Mouse (Mus musculus) neural tube, embryonic 12.5 days (tissue): ENCODE measurements around the gene Tbc1d30. TPM values are rescaled to one million over a fixed set of nuclear protein-coding genes. Genes with fewer than 3 reads are reported as not detected.

Source experiments
- ATAC-seq: fragments of 200-750 bp; cut with Nextera tagmentation; 2 replicates; pipeline ENCODE4 v1.8.0; 2017; ENCODE audit warnings: low read depth, mild to moderate bottlenecking, moderate TSS enrichment, moderate library complexity; ENCODE audit not compliant: low FRiP score
- H3K27ac ChIP-seq: fragments of 300-500 bp; sonication (generic); 2 replicates; pipeline ENCODE4 v1.5.1; 2016
- H3K27me3 ChIP-seq: fragments of 300-500 bp; sonication (generic); replicated peaks from 2 replicates; pipeline ENCODE4 v1.6.1; 2016; ENCODE audit warnings: mild to moderate bottlenecking
- H3K36me3 ChIP-seq: fragments of 300-500 bp; sonication (generic); 2 replicates; pipeline ENCODE4 v1.6.1; 2016; ENCODE audit warnings: mild to moderate bottlenecking
- H3K4me1 ChIP-seq: fragments of 300-500 bp; sonication (generic); 2 replicates; pipeline ENCODE4 v1.6.1; 2016
- H3K4me2 ChIP-seq: fragments of 300-500 bp; sonication (generic); replicated peaks from 2 replicates; pipeline ENCODE4 v1.6.1; 2016; ENCODE audit warnings: mild to moderate bottlenecking
- H3K4me3 ChIP-seq: fragments of 300-500 bp; sonication (generic); 2 replicates; pipeline ENCODE4 v1.5.1; 2016
- H3K9ac ChIP-seq: fragments of 300-500 bp; sonication (generic); 2 replicates; pipeline ENCODE4 v1.6.1; 2016; ENCODE audit warnings: mild to moderate bottlenecking
- H3K9me3 ChIP-seq: fragments of 300-500 bp; sonication (generic); 2 replicates; pipeline ENCODE4 v1.6.1; 2016; ENCODE audit warnings: mild to moderate bottlenecking
- WGBS: fragments of 180-500 bp; shearing (Covaris S2); methylation state at CpG from one replicate; pipeline ENCODE4 v1.1.7; 2016; 5-methylcytosine and 5-hydroxymethylcytosine counted together
- polyA plus RNA-seq: library from polyadenylated mRNA; unstranded; fragments of >200 nt; fragmentation: Nextera tagmentation; extraction: Ambion mirVana; gene quantifications from 2 replicates; pipeline ENCODE4 v1.2.1, GENCODE M21; 2016

Gene Tbc1d30
- polyA plus RNA-seq, 1 experiment from 2014 or later = 9.0 TPM

GRCm38 (mm10) chr10:121376530-121377271 lies 25.6 kb upstream of the Tbc1d30 start:
- no peak overlapping the region for H3K4me3 ChIP-seq
- no peak overlapping the region for H3K27ac ChIP-seq
- H3K36me3 ChIP-seq = peaks cover 78% of the 10 kb centered on the region
- H3K9me3 ChIP-seq = no peaks in the 10 kb centered on the region
- no peaks in the 10 kb centered on the region for H3K27me3 ChIP-seq
- H3K4me2 ChIP-seq = no peak overlapping the region
- H3K4me1 ChIP-seq = 0 out of 2 replicates have a peak, but pooled peaks cover 5% of the 10 kb centered on the region
- ATAC-seq = no peak
- WGBS = 95% methylated on average over 24 of the region's 24 CpGs
- H3K9ac ChIP-seq = no peak overlapping the region

GRCm38 (mm10) chr10:121375649-121376493 lies 24.8 kb upstream of the Tbc1d30 start:
- Histone ChIP-seq H3K4me3 (no peak overlapping the region), H3K9ac (no peak overlapping the region), H3K36me3 (peaks cover 73% of the 10 kb centered on the region), H3K4me1 (0 out of 2 replicates have a peak, but pooled peaks cover 5% of the 10 kb centered on the region), H3K4me2 (no peak overlapping the region), H3K27ac (no peak overlapping the region), H3K9me3 (no peaks in the 10 kb centered on the region), H3K27me3 (no peaks in the 10 kb centered on the region)
- no peak for ATAC-seq
- WGBS = 83% methylated on average over 24 of the region's 24 CpGs

GRCm38 (mm10) chr10:121374693-121375620 lies 23.9 kb upstream of the Tbc1d30 start:
- Histone ChIP-seq H3K36me3 (peaks cover 71% of the 10 kb centered on the region), H3K4me1 (0 out of 2 replicates have a peak, but pooled peaks cover 5% of the 10 kb centered on the region), H3K27me3 (no peaks in the 10 kb centered on the region), H3K4me3 (no peak overlapping the region), H3K4me2 (no peak overlapping the region), H3K9me3 (no peaks in the 10 kb centered on the region), H3K9ac (no peak overlapping the region), H3K27ac (no peak overlapping the region)
- 92% methylated on average over 17 of the region's 17 CpGs for WGBS
- no peak for ATAC-seq

GRCm38 (mm10) chr10:121374013-121374412 lies 22.9 kb upstream of the Tbc1d30 start:
- Histone ChIP-seq H3K4me2 (no peak overlapping the region), H3K4me1 (0 out of 2 replicates have a peak, but pooled peaks cover 5% of the 10 kb centered on the region), H3K27ac (no peak overlapping the region), H3K9me3 (no peaks in the 10 kb centered on the region), H3K36me3 (peaks cover 64% of the 10 kb centered on the region), H3K27me3 (no peaks in the 10 kb centered on the region), H3K9ac (no peak overlapping the region), H3K4me3 (no peak overlapping the region)
- no peak for ATAC-seq
- 84% methylated on average over 12 of the region's 12 CpGs for WGBS

GRCm38 (mm10) chr10:121370777-121371176 lies 19.7 kb upstream of the Tbc1d30 start:
- Histone ChIP-seq H3K4me2 (no peak overlapping the region), H3K9ac (no peak overlapping the region), H3K36me3 (peaks cover 35% of the 10 kb centered on the region), H3K27ac (no peak overlapping the region), H3K4me3 (no peak overlapping the region), H3K4me1 (peaks cover 14% of the 10 kb centered on the region), H3K27me3 (no peaks in the 10 kb centered on the region), H3K9me3 (no peaks in the 10 kb centered on the region)
- 93% methylated on average over 6 of the region's 6 CpGs for WGBS
- ATAC-seq = no peak

- no peak for ATAC-seq
- WGBS = 92% methylated on average over 18 of the region's 18 CpGs
- Histone ChIP-seq H3K4me1 (peaks cover 25% of the 10 kb centered on the region), H3K9me3 (no peaks in the 10 kb centered on the region), H3K27ac (no peak overlapping the region), H3K4me3 (no peak overlapping the region), H3K36me3 (peaks cover 21% of the 10 kb centered on the region), H3K27me3 (no peaks in the 10 kb centered on the region), H3K9ac (no peak overlapping the region), H3K4me2 (no peak overlapping the region)
These were observed 17.8 kb upstream of the Tbc1d30 start for GRCm38 (mm10) chr10:121368783-121369465.

- no peaks in the 10 kb centered on the region for H3K9me3 ChIP-seq
- ATAC-seq = no peak
- no peaks in the 10 kb centered on the region for H3K27me3 ChIP-seq
- peaks cover 25% of the 10 kb centered on the region for H3K4me1 ChIP-seq
- H3K4me3 ChIP-seq = no peak overlapping the region
- H3K9ac ChIP-seq = no peak overlapping the region
- H3K4me2 ChIP-seq = no peak overlapping the region
- peaks cover 12% of the 10 kb centered on the region; the same call in 1 of the 2 replicates for H3K36me3 ChIP-seq
- H3K27ac ChIP-seq = no peak overlapping the region
- 93% methylated on average over 9 of the region's 9 CpGs for WGBS
These were observed 16.7 kb upstream of the Tbc1d30 start for GRCm38 (mm10) chr10:121367780-121368179.

- H3K4me2 ChIP-seq = no peak overlapping the region
These were observed 16.2 kb upstream of the Tbc1d30 start for GRCm38 (mm10) chr10:121367271-121367670.

GRCm38 (mm10) chr10:121365781-121366272 lies 14.7 kb upstream of the Tbc1d30 start:
- Histone ChIP-seq H3K27ac (no peak overlapping the region), H3K4me1 (peaks cover 25% of the 10 kb centered on the region), H3K9ac (peak overlapping the region; percentile 89; the same call in 1 of the 2 replicates), H3K36me3 (peaks cover 7% of the 10 kb centered on the region; the same call in 1 of the 2 replicates), H3K4me2 (peak overlapping the region; percentile 97), H3K4me3 (peak overlapping the region; percentile 93), H3K9me3 (no peaks in the 10 kb centered on the region), H3K27me3 (no peaks in the 10 kb centered on the region)
- ATAC-seq = no peak
- WGBS = 17% methylated on average over 9 of the region's 9 CpGs

More at GRCm38 (mm10) chr10:121367271-121367670, 16.2 kb upstream of the Tbc1d30 start:
- ATAC-seq = no peak
- Histone ChIP-seq H3K9ac (no peak overlapping the region), H3K9me3 (no peaks in the 10 kb centered on the region), H3K4me1 (peaks cover 25% of the 10 kb centered on the region), H3K27me3 (no peaks in the 10 kb centered on the region), H3K27ac (no peak overlapping the region), H3K36me3 (peaks cover 12% of the 10 kb centered on the region; the same call in 1 of the 2 replicates), H3K4me3 (no peak overlapping the region)
- WGBS = 82% methylated on average over 13 of the region's 13 CpGs

- Histone ChIP-seq H3K9ac (peak within 1 kb of the TSS; percentile 89), H3K4me2 (peak within 1 kb of the TSS; percentile 97), H3K36me3 (0 out of 2 replicates have a peak, but pooled peaks cover 2% of the 10 kb centered on the region), H3K27me3 (no peaks in the 10 kb centered on the region), H3K27ac (peak within 1 kb of the TSS; percentile 46; the same call in 1 of the 2 replicates), H3K9me3 (no peaks in the 10 kb centered on the region), H3K4me3 (peak within 1 kb of the TSS; percentile 93), H3K4me1 (peaks cover 25% of the 10 kb centered on the region)
- ATAC-seq = peak; percentile 99
- WGBS = under 1% methylated on average over 69 of the region's 72 CpGs
These were observed 13.9 kb upstream of the Tbc1d30 start, which contains the start of gene Gns for GRCm38 (mm10) chr10:121364801-121365564. Gene Gns, plus strand, starts transcription at chr10:121365090.
